Mouse (Mus musculus): ENCODE measurements at regions not wholly inside any gene's neighbourhood (a gene's known extent, or its start where the extent isn't known, plus 50 kb on each side); places are given as distances from the start of the nearest gene placed in this dataset.

- TF ChIP-seq CTCF (IDR thresholded peaks at IDR 0.05; ENCODE audit: insufficient read depth, low read depth, low read length) (no peak), POLR2A (IDR thresholded peaks at IDR 0.05; ENCODE audit: insufficient read depth, low read depth, low read length) (no peak)
These were observed 123.1 kb downstream of the Nuf2 start for GRCm38 (mm10) chr1:169408120-169408519.
